Mouse (Mus musculus) kidney, adult 2 months (tissue): ENCODE measurements around the gene Fyb.

ENCODE experiments used
- CTCF ChIP-seq: fragments of 200-500 bp; conservative IDR thresholded peaks from 2 replicates; pipeline ENCODE4 v1.5.1; 2011; ENCODE audit warnings: low read depth, mild to moderate bottlenecking, control low read depth, low read length, moderate library complexity, mixed read lengths; ENCODE audit not compliant: insufficient read depth, insufficient read length
- POLR2A ChIP-seq: fragments of 200-500 bp; IDR thresholded peaks from one replicate; pipeline ENCODE4 v1.6.1; 2011; ENCODE audit warnings: low read depth, low read length, control low read depth

GRCm38 (mm10) chr15:6622512-6622911 is 99.9 kb downstream of the Fyb start:
- peak; percentile 75 for TF ChIP-seq CTCF
- TF ChIP-seq POLR2A: no peak
